Mouse (Mus musculus): Measurements from ENCODE around the gene Dkk1.
"Not testable (repeated sequence)": the region's sequence is repeated elsewhere in the genome, so short reads cannot be mapped to it uniquely, and the experiment has no call there.

Gene Dkk1

GRCm38 (mm10) chr19:30549044-30549853 lies at the start of gene Dkk1:
Gene Dkk1 (minus strand): TSS chr19:30549665.
- DNase-seq (ENCODE audit: low read depth, low spot score), result peak; percentile 67

GRCm38 (mm10) chr19:30586366-30586765 lies 36.9 kb upstream of the Dkk1 start:
- no peak for DNase-seq (ENCODE audit: low read depth, low spot score)

- DNase-seq (ENCODE audit: low read depth, low spot score), result no peak
These were observed 15.1 kb upstream of the Dkk1 start for GRCm38 (mm10) chr19:30564516-30564915.

- DNase-seq (ENCODE audit: low read depth, low spot score), result no peak
These were observed 14.4 kb upstream of the Dkk1 start for GRCm38 (mm10) chr19:30563876-30564275.

GRCm38 (mm10) chr19:30558024-30558423 lies 8.6 kb upstream of the Dkk1 start:
- DNase-seq (ENCODE audit: low read depth, low spot score), result no peak

GRCm38 (mm10) chr19:30554467-30554881 lies 5.0 kb upstream of the Dkk1 start:
- peak; percentile 77 for DNase-seq (ENCODE audit: low read depth, low spot score)

- no peak for DNase-seq (ENCODE audit: low read depth, low spot score)
These were observed 4.3 kb upstream of the Dkk1 start for GRCm38 (mm10) chr19:30553740-30554139.

GRCm38 (mm10) chr19:30552260-30552659 lies 2.8 kb upstream of the Dkk1 start:
- DNase-seq (ENCODE audit: low read depth, low spot score), result no peak

GRCm38 (mm10) chr19:30549854-30550647 lies 586 bp upstream of the Dkk1 start:
- DNase-seq (ENCODE audit: low read depth, low spot score), result no peak

- no peak for DNase-seq (ENCODE audit: low read depth, low spot score)
These were observed 938 bp downstream of the Dkk1 start for GRCm38 (mm10) chr19:30548411-30549043.

- DNase-seq (ENCODE audit: low read depth, low spot score), result not testable (repeated sequence)
These were observed 10.0 kb downstream of the Dkk1 start for GRCm38 (mm10) chr19:30539365-30539941.

GRCm38 (mm10) chr19:30516771-30517170 lies 32.7 kb downstream of the Dkk1 start:
- no peak for DNase-seq (ENCODE audit: low read depth, low spot score)

- DNase-seq (ENCODE audit: low read depth, low spot score), result no peak
These were observed 39.0 kb downstream of the Dkk1 start for GRCm38 (mm10) chr19:30510481-30510880.

GRCm38 (mm10) chr19:30505497-30505896 lies 44.0 kb downstream of the Dkk1 start:
- no peak for DNase-seq (ENCODE audit: low read depth, low spot score)

Measured in forelimb bud, embryonic 11.5 days (tissue).